Mouse (Mus musculus): ENCODE results near the gene Zfp638.
"Not testable (repeated sequence)": the region's sequence is repeated elsewhere in the genome, so short reads cannot be mapped to it uniquely, and the experiment has no call there.

Zfp638 gene

GRCm38 (mm10) chr6:83866954-83867597, at the start of gene Zfp638:
Gene Zfp638 (plus strand): TSS chr6:83867109.
- peak; percentile 93 for DNase-seq (ENCODE audit: extremely low read depth, insufficient read length, low spot score)

- DNase-seq (ENCODE audit: extremely low read depth, insufficient read length, low spot score), result no peak
Observed at GRCm38 (mm10) chr6:83818996-83819395, 47.9 kb upstream of the Zfp638 start.

- no peak for DNase-seq (ENCODE audit: extremely low read depth, insufficient read length, low spot score)
Observed at GRCm38 (mm10) chr6:83820727-83821515, 46.0 kb upstream of the Zfp638 start.

- no peak for DNase-seq (ENCODE audit: extremely low read depth, insufficient read length, low spot score)
Observed at GRCm38 (mm10) chr6:83821856-83822255, 45.1 kb upstream of the Zfp638 start.

- DNase-seq (ENCODE audit: extremely low read depth, insufficient read length, low spot score), result no peak
Observed at GRCm38 (mm10) chr6:83830941-83831605, 35.8 kb upstream of the Zfp638 start.

- DNase-seq (ENCODE audit: extremely low read depth, insufficient read length, low spot score), result peak; percentile 98
Observed at GRCm38 (mm10) chr6:83831606-83832123, 35.2 kb upstream of the Zfp638 start, which contains the start of gene Paip2b. Gene Paip2b (minus strand): TSS chr6:83831741.

GRCm38 (mm10) chr6:83832393-83832792, 34.5 kb upstream of the Zfp638 start:
- DNase-seq (ENCODE audit: extremely low read depth, insufficient read length, low spot score), result not testable (repeated sequence)

GRCm38 (mm10) chr6:83836826-83837225, 30.1 kb upstream of the Zfp638 start:
- no peak for DNase-seq (ENCODE audit: extremely low read depth, insufficient read length, low spot score)

- DNase-seq (ENCODE audit: extremely low read depth, insufficient read length, low spot score), result no peak
Observed at GRCm38 (mm10) chr6:83838046-83838445, 28.9 kb upstream of the Zfp638 start.

GRCm38 (mm10) chr6:83840086-83840485, 26.8 kb upstream of the Zfp638 start:
- DNase-seq (ENCODE audit: extremely low read depth, insufficient read length, low spot score), result no peak

- no peak for DNase-seq (ENCODE audit: extremely low read depth, insufficient read length, low spot score)
Observed at GRCm38 (mm10) chr6:83844913-83845312, 22.0 kb upstream of the Zfp638 start.

- DNase-seq (ENCODE audit: extremely low read depth, insufficient read length, low spot score), result no peak
Observed at GRCm38 (mm10) chr6:83846141-83846540, 20.8 kb upstream of the Zfp638 start.

GRCm38 (mm10) chr6:83849446-83849845, 17.5 kb upstream of the Zfp638 start:
- DNase-seq (ENCODE audit: extremely low read depth, insufficient read length, low spot score), result no peak

- DNase-seq (ENCODE audit: extremely low read depth, insufficient read length, low spot score), result no peak
Observed at GRCm38 (mm10) chr6:83857476-83857875, 9.4 kb upstream of the Zfp638 start.

GRCm38 (mm10) chr6:83860033-83860432, 6.9 kb upstream of the Zfp638 start:
- no peak for DNase-seq (ENCODE audit: extremely low read depth, insufficient read length, low spot score)

- DNase-seq (ENCODE audit: extremely low read depth, insufficient read length, low spot score), result no peak
Observed at GRCm38 (mm10) chr6:83863538-83863937, 3.4 kb upstream of the Zfp638 start.

- no peak for DNase-seq (ENCODE audit: extremely low read depth, insufficient read length, low spot score)
Observed at GRCm38 (mm10) chr6:83866423-83866822, 486 bp upstream of the Zfp638 start.

GRCm38 (mm10) chr6:83867598-83868585, 983 bp downstream of the Zfp638 start:
- DNase-seq (ENCODE audit: extremely low read depth, insufficient read length, low spot score), result peak; percentile 73

- no peak for DNase-seq (ENCODE audit: extremely low read depth, insufficient read length, low spot score)
Observed at GRCm38 (mm10) chr6:83879815-83880214, 12.9 kb downstream of the Zfp638 start.

GRCm38 (mm10) chr6:83886789-83887188, 19.9 kb downstream of the Zfp638 start:
- no peak for DNase-seq (ENCODE audit: extremely low read depth, insufficient read length, low spot score)

Data from 3134 (cell line).